Mouse (Mus musculus) neural tube, embryonic 14.5 days (tissue): ENCODE measurements around the gene Eng. TPM values are rescaled to one million over a fixed set of nuclear protein-coding genes. Genes with fewer than 3 reads are reported as not detected.

Experiments
- ATAC-seq: fragments of 200-750 bp; cut with Nextera tagmentation; 2 replicates; pipeline ENCODE4 v1.8.0; 2017; ENCODE audit warnings: low read depth, mild to moderate bottlenecking, moderate TSS enrichment, moderate library complexity
- H3K27ac ChIP-seq: fragments of 300-500 bp; sonication (generic); 2 replicates; pipeline ENCODE4 v1.5.1; 2014; ENCODE audit warnings: low read depth, mild to moderate bottlenecking, control low read depth, low read length, moderate library complexity, mixed read lengths
- H3K27me3 ChIP-seq: fragments of 300-500 bp; sonication (generic); 2 replicates; pipeline ENCODE4 v1.6.1; 2014; ENCODE audit warnings: low read length; ENCODE audit not compliant: control insufficient read depth, insufficient read depth
- H3K36me3 ChIP-seq: fragments of 300-500 bp; sonication (generic); 2 replicates; pipeline ENCODE4 v1.6.1; 2014; ENCODE audit warnings: low read length, mixed read lengths; ENCODE audit not compliant: control insufficient read depth, insufficient read depth
- H3K4me1 ChIP-seq: fragments of 300-500 bp; sonication (generic); 2 replicates; pipeline ENCODE4 v1.6.1; 2014; ENCODE audit warnings: low read length; ENCODE audit not compliant: control insufficient read depth, insufficient read depth
- H3K4me2 ChIP-seq: fragments of 300-500 bp; sonication (generic); 2 replicates; pipeline ENCODE4 v1.6.1; 2014; ENCODE audit warnings: mild to moderate bottlenecking, low read depth, low read length, control low read depth
- H3K4me3 ChIP-seq: fragments of 300-500 bp; sonication (generic); 2 replicates; pipeline ENCODE4 v1.5.1; 2014; ENCODE audit warnings: low read depth, low read length, control low read depth, mixed read lengths
- H3K9ac ChIP-seq: fragments of 300-500 bp; sonication (generic); replicated peaks from 2 replicates; pipeline ENCODE4 v1.6.1; 2014; ENCODE audit warnings: low read depth, mild to moderate bottlenecking, control low read depth, low read length, mixed read lengths
- H3K9me3 ChIP-seq: fragments of 300-500 bp; sonication (generic); 2 replicates; pipeline ENCODE4 v1.6.1; 2016; ENCODE audit warnings: low read length; ENCODE audit not compliant: control insufficient read depth
- WGBS: fragments of 180-500 bp; shearing (Covaris S2); extraction: QIAGEN DNeasy Blood & Tissue Kit; methylation state at CpG from one replicate; pipeline ENCODE4 v1.1.7; 2014; 5-methylcytosine and 5-hydroxymethylcytosine counted together
- polyA plus RNA-seq: library from polyadenylated mRNA; unstranded; fragments of >200 nt; fragmentation: Nextera tagmentation; extraction: Ambion mirVana; gene quantifications from 2 replicates; pipeline ENCODE4 v1.2.1, GENCODE M21; 2014

The Eng gene
- polyA plus RNA-seq, 1 experiment from 2014 or later, result 13.0 TPM

- no peak overlapping the region for H3K9ac ChIP-seq
- no peak for ATAC-seq
- H3K27ac ChIP-seq, result no peak overlapping the region
- H3K4me3 ChIP-seq, result no peak overlapping the region
- H3K4me1 ChIP-seq, result peaks cover 13% of the 10 kb centered on the region
- no peaks in the 10 kb centered on the region for H3K27me3 ChIP-seq
- no peak overlapping the region for H3K4me2 ChIP-seq
- WGBS, result 48% methylated on average over 9 of the region's 9 CpGs
- no peaks in the 10 kb centered on the region for H3K9me3 ChIP-seq
- H3K36me3 ChIP-seq, result no peaks in the 10 kb centered on the region
Measured at GRCm38 (mm10) chr2:32618051-32618450, 28.3 kb upstream of the Eng start.

- H3K9ac ChIP-seq, result no peak overlapping the region
- no peak overlapping the region for H3K4me2 ChIP-seq
- H3K27me3 ChIP-seq, result no peaks in the 10 kb centered on the region
- H3K9me3 ChIP-seq, result no peaks in the 10 kb centered on the region
- peaks cover 22% of the 10 kb centered on the region for H3K4me1 ChIP-seq
- ATAC-seq, result peak; percentile 45; the same call in 1 of the 2 replicates
- H3K36me3 ChIP-seq, result no peaks in the 10 kb centered on the region
- no peak overlapping the region for H3K4me3 ChIP-seq
- 40% methylated on average over 4 of the region's 4 CpGs for WGBS
- peak overlapping the region; percentile 44 for H3K27ac ChIP-seq
Measured at GRCm38 (mm10) chr2:32620682-32621516, 25.5 kb upstream of the Eng start.

GRCm38 (mm10) chr2:32621517-32621859, 24.9 kb upstream of the Eng start, which contains the start of gene Ak1:
TSS of gene Ak1 (plus strand) at chr2:32621758.
- Histone ChIP-seq H3K4me1 (peaks cover 28% of the 10 kb centered on the region), H3K27ac (peak within 1 kb of the TSS; percentile 44), H3K9me3 (no peaks in the 10 kb centered on the region), H3K27me3 (no peaks in the 10 kb centered on the region), H3K9ac (no peak within 1 kb of the TSS), H3K4me3 (no peak within 1 kb of the TSS), H3K4me2 (no peak within 1 kb of the TSS), H3K36me3 (no peaks in the 10 kb centered on the region)
- ATAC-seq, result peak; percentile 18; the same call in 1 of the 2 replicates
- 35% methylated on average over 7 of the region's 7 CpGs for whole genome bisulfite sequencing

- Histone ChIP-seq H3K4me3 (no peak overlapping the region), H3K27me3 (no peaks in the 10 kb centered on the region), H3K27ac (no peak overlapping the region), H3K4me2 (no peak overlapping the region), H3K36me3 (no peaks in the 10 kb centered on the region), H3K4me1 (peaks cover 50% of the 10 kb centered on the region), H3K9me3 (no peaks in the 10 kb centered on the region), H3K9ac (no peak overlapping the region)
- WGBS, result 85% methylated on average over 5 of the region's 5 CpGs
- ATAC-seq, result no peak
Measured at GRCm38 (mm10) chr2:32624111-32624748, 22.2 kb upstream of the Eng start.

GRCm38 (mm10) chr2:32625212-32625872, 21.1 kb upstream of the Eng start:
- Histone ChIP-seq H3K9me3 (no peaks in the 10 kb centered on the region), H3K9ac (peak overlapping the region; percentile 50), H3K36me3 (no peaks in the 10 kb centered on the region), H3K4me2 (peak overlapping the region; percentile 47), H3K4me3 (peak overlapping the region; percentile 26), H3K27me3 (no peaks in the 10 kb centered on the region), H3K4me1 (peaks cover 48% of the 10 kb centered on the region), H3K27ac (peak overlapping the region; percentile 78)
- WGBS, result 2% methylated on average over 13 of the region's 13 CpGs
- ATAC-seq, result peak; percentile 48

GRCm38 (mm10) chr2:32625873-32626694, 20.3 kb upstream of the Eng start:
- H3K4me1 ChIP-seq, result peaks cover 41% of the 10 kb centered on the region

GRCm38 (mm10) chr2:32627266-32628043, 18.9 kb upstream of the Eng start:
- no peak overlapping the region for H3K4me2 ChIP-seq
- no peaks in the 10 kb centered on the region for H3K9me3 ChIP-seq
- H3K27me3 ChIP-seq, result no peaks in the 10 kb centered on the region
- no peak overlapping the region for H3K9ac ChIP-seq
- peaks cover 38% of the 10 kb centered on the region for H3K4me1 ChIP-seq
- ATAC-seq, result no peak
- WGBS, result 66% methylated on average over 19 of the region's 20 CpGs
- H3K4me3 ChIP-seq, result no peak overlapping the region
- no peak overlapping the region for H3K27ac ChIP-seq
- no peaks in the 10 kb centered on the region for H3K36me3 ChIP-seq

More at GRCm38 (mm10) chr2:32625873-32626694, 20.3 kb upstream of the Eng start:
- ATAC-seq, result no peak
- Histone ChIP-seq H3K4me3 (peak overlapping the region; percentile 26), H3K4me2 (peak overlapping the region; percentile 47), H3K27ac (peak overlapping the region; percentile 78), H3K9ac (peak overlapping the region; percentile 50), H3K36me3 (no peaks in the 10 kb centered on the region), H3K9me3 (no peaks in the 10 kb centered on the region), H3K27me3 (no peaks in the 10 kb centered on the region)
- 60% methylated on average over 5 of the region's 5 CpGs for WGBS

GRCm38 (mm10) chr2:32628044-32628550, 18.3 kb upstream of the Eng start:
- Histone ChIP-seq H3K27ac (peak overlapping the region; percentile 7; the same call in 1 of the 2 replicates), H3K9ac (no peak overlapping the region), H3K9me3 (no peaks in the 10 kb centered on the region), H3K27me3 (no peaks in the 10 kb centered on the region), H3K4me2 (no peak overlapping the region), H3K36me3 (no peaks in the 10 kb centered on the region), H3K4me3 (no peak overlapping the region), H3K4me1 (peaks cover 38% of the 10 kb centered on the region)
- no peak for ATAC-seq
- 56% methylated on average over 4 of the region's 4 CpGs for WGBS
